Mouse (Mus musculus): Measurements from ENCODE around the gene Tbcd. TPM values are rescaled to one million over a fixed set of nuclear protein-coding genes. Genes with fewer than 3 reads are reported as not detected.

Gene Tbcd
- polyA plus RNA-seq, 1 experiment: not detected

- H3K4me1 ChIP-seq (ENCODE audit: control insufficient read depth, insufficient read depth, low read length): no peaks in the 10 kb centered on the region
- WGBS: 98% methylated on average over 4 of the region's 4 CpGs
- TF ChIP-seq POLR2A (IDR thresholded peaks at IDR 0.05; ENCODE audit: insufficient read depth, low read depth, low read length) (no peak), CTCF (IDR thresholded peaks at IDR 0.05; ENCODE audit: insufficient read depth, low read depth, low read length) (no peak)
These were observed 112.5 kb downstream of the Tbcd start for GRCm38 (mm10) chr11:121564265-121564664.

GRCm38 (mm10) chr11:121581856-121582255 is 130.1 kb downstream of the Tbcd start:
- Histone ChIP-seq H3K27ac (ENCODE audit: insufficient read depth, low read depth, low read length) (no peak overlapping the region), H3K4me3 (ENCODE audit: insufficient read depth, low read depth, low read length) (no peak overlapping the region), H3K4me1 (ENCODE audit: control insufficient read depth, insufficient read depth, low read length) (no peaks in the 10 kb centered on the region)
- no peak for TF ChIP-seq CTCF (IDR thresholded peaks at IDR 0.05; ENCODE audit: insufficient read depth, low read depth, low read length)
- no peak for TF ChIP-seq POLR2A (IDR thresholded peaks at IDR 0.05; ENCODE audit: insufficient read depth, low read depth, low read length)

More at GRCm38 (mm10) chr11:121564265-121564664, 112.5 kb downstream of the Tbcd start:
- no peak overlapping the region for H3K4me3 ChIP-seq (ENCODE audit: insufficient read depth, low read depth, low read length)
- H3K27ac ChIP-seq (ENCODE audit: insufficient read depth, low read depth, low read length): no peak overlapping the region

DNA sequence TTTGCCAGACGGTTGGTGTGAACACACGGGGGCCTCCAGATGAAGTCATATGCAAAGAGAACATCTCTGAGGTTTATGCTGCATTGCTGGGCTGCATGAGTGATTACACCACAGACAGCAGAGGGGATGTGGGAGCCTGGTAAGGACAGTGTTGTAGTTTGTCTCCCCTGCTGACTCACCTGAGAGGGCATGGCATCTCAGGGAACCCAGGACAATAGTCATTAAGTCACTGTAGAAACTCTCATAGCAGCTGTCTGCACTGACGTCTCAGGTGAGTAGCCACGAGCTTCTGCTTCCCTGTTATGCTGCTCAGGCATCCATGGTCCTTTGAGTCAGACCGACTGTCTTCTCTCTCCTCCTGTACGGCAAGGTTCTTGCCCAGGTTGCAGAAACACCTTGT is 145.5 kb downstream of the Tbcd start:
- TF ChIP-seq CTCF (IDR thresholded peaks at IDR 0.05; ENCODE audit: insufficient read depth, low read depth, low read length): no peak
- TF ChIP-seq POLR2A (IDR thresholded peaks at IDR 0.05; ENCODE audit: insufficient read depth, low read depth, low read length): no peak
- H3K4me1 ChIP-seq (ENCODE audit: control insufficient read depth, insufficient read depth, low read length): no peaks in the 10 kb centered on the region
- H3K27ac ChIP-seq (ENCODE audit: insufficient read depth, low read depth, low read length): no peak overlapping the region
- WGBS: 85% methylated on average over 6 of the region's 6 CpGs
- no peak overlapping the region for H3K4me3 ChIP-seq (ENCODE audit: insufficient read depth, low read depth, low read length)

GRCm38 (mm10) chr11:121601422-121601821 is 149.7 kb downstream of the Tbcd start:
- 89% methylated on average over 3 of the region's 3 CpGs for WGBS
- Histone ChIP-seq H3K27ac (ENCODE audit: insufficient read depth, low read depth, low read length) (no peak overlapping the region), H3K4me3 (ENCODE audit: insufficient read depth, low read depth, low read length) (no peak overlapping the region), H3K4me1 (ENCODE audit: control insufficient read depth, insufficient read depth, low read length) (no peaks in the 10 kb centered on the region)
- TF ChIP-seq CTCF (IDR thresholded peaks at IDR 0.05; ENCODE audit: insufficient read depth, low read depth, low read length) (no peak), POLR2A (IDR thresholded peaks at IDR 0.05; ENCODE audit: insufficient read depth, low read depth, low read length) (no peak)

- TF ChIP-seq POLR2A (IDR thresholded peaks at IDR 0.05; ENCODE audit: insufficient read depth, low read depth, low read length) (no peak), CTCF (IDR thresholded peaks at IDR 0.05; ENCODE audit: insufficient read depth, low read depth, low read length) (no peak)
- Histone ChIP-seq H3K4me1 (ENCODE audit: control insufficient read depth, insufficient read depth, low read length) (no peaks in the 10 kb centered on the region), H3K27ac (ENCODE audit: insufficient read depth, low read depth, low read length) (no peak overlapping the region), H3K4me3 (ENCODE audit: insufficient read depth, low read depth, low read length) (no peak overlapping the region)
- WGBS: 94% methylated on average over 6 of the region's 6 CpGs
These were observed 153.9 kb downstream of the Tbcd start for GRCm38 (mm10) chr11:121605604-121606003.

- Histone ChIP-seq H3K4me3 (ENCODE audit: insufficient read depth, low read depth, low read length) (no peak overlapping the region), H3K27ac (ENCODE audit: insufficient read depth, low read depth, low read length) (no peak overlapping the region), H3K4me1 (ENCODE audit: control insufficient read depth, insufficient read depth, low read length) (no peaks in the 10 kb centered on the region)
- no peak for TF ChIP-seq POLR2A (IDR thresholded peaks at IDR 0.05; ENCODE audit: insufficient read depth, low read depth, low read length)
- TF ChIP-seq CTCF (IDR thresholded peaks at IDR 0.05; ENCODE audit: insufficient read depth, low read depth, low read length): no peak
These were observed 159.2 kb downstream of the Tbcd start for GRCm38 (mm10) chr11:121610976-121611375.

DNA sequence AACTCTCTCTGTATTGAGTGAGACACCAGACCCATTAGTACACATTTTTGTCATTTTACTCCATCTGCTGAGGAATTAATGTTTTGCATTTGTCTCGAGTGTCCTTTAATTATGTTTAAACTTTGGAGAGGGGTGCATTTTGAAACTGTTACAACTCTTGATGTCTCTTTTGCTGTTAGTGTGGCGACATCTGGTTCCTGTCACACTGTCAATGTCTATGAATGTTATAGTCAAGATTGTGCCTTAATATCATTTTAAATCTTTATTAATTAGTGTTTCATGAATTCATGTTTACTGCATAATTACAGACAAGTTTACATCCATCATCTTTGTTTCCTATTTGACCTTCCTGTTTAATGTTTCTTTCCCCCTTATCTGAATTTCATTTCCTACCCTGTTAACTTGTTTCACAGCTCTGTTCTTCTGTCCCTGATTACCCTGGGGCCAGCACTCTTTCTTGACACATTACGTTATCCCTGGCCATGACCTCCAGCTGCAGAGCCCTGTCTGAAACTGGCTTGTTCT is 164.3 kb downstream of the Tbcd start:
- Histone ChIP-seq H3K4me3 (ENCODE audit: insufficient read depth, low read depth, low read length) (no peak overlapping the region), H3K27ac (ENCODE audit: insufficient read depth, low read depth, low read length) (no peak overlapping the region), H3K4me1 (ENCODE audit: control insufficient read depth, insufficient read depth, low read length) (no peaks in the 10 kb centered on the region)
- WGBS: 88% methylated on average over 3 of the region's 3 CpGs
- TF ChIP-seq POLR2A (IDR thresholded peaks at IDR 0.05; ENCODE audit: insufficient read depth, low read depth, low read length) (no peak), CTCF (IDR thresholded peaks at IDR 0.05; ENCODE audit: insufficient read depth, low read depth, low read length) (no peak)

DNA sequence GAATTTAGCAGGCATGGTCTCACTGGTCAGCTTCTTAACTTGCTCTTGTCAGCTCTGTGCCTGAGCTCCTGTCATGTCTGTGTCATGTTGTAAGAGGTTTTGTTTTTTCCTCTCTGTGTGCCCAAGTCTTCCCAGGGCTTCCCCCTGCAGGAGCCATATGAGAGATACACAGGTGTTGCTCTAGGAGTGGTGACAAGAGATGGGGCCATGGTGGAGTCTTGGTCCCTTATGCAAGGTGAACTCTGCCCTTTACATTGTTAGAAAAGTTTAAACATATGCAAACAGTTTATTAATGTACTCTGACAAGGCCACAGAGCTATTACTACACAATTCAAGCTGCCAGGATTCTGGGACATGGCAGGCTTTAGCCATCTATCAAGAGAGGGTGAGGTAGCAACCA is 164.8 kb downstream of the Tbcd start:
- no peak for TF ChIP-seq POLR2A (IDR thresholded peaks at IDR 0.05; ENCODE audit: insufficient read depth, low read depth, low read length)
- TF ChIP-seq CTCF (IDR thresholded peaks at IDR 0.05; ENCODE audit: insufficient read depth, low read depth, low read length): no peak
- Histone ChIP-seq H3K4me3 (ENCODE audit: insufficient read depth, low read depth, low read length) (no peak overlapping the region), H3K4me1 (ENCODE audit: control insufficient read depth, insufficient read depth, low read length) (no peaks in the 10 kb centered on the region), H3K27ac (ENCODE audit: insufficient read depth, low read depth, low read length) (no peak overlapping the region)

DNA sequence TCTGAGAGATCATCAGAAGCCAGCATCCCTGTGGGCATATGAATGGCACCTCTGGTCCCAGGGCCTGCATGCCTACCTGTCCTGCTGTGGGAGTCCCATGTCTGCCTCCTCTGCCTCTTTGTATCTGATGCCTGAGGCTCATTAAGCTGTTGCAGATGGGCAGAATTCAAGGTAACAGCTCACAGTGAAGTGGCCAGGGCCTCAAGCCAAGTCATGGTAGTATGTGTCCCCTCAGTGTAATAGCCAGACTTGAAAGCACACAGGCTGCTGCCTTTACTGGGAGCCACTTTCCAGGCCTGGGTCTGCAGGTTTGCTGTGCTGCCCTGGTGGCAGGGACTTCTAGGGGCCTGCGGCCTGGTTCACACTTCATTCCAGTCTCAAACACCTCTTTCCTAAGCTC is 165.6 kb downstream of the Tbcd start:
- TF ChIP-seq CTCF (IDR thresholded peaks at IDR 0.05; ENCODE audit: insufficient read depth, low read depth, low read length): no peak
- no peak for TF ChIP-seq POLR2A (IDR thresholded peaks at IDR 0.05; ENCODE audit: insufficient read depth, low read depth, low read length)
- Histone ChIP-seq H3K27ac (ENCODE audit: insufficient read depth, low read depth, low read length) (no peak overlapping the region), H3K4me3 (ENCODE audit: insufficient read depth, low read depth, low read length) (no peak overlapping the region), H3K4me1 (ENCODE audit: control insufficient read depth, insufficient read depth, low read length) (no peaks in the 10 kb centered on the region)
- 95% methylated on average over 1 of the region's 1 CpGs for WGBS

DNA sequence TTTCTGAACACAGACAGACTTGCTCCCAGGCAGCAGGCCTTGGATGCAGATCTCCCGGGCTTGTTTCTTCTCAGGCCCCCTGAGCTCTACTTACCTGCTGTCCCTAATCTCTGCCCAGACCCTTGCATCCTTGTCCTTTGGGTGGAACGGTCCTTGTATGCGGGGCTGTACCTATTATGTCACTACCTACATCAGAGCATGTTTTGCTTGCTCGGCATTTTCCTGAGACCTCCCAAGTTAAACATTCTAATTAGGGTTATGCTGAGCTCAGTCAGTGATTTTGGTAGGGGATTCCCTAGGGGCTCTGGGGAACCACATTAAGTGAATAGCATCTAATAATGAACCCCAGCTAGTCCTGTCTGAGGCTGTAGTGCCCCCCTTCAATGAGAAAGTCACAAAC is 173.3 kb downstream of the Tbcd start:
- no peak overlapping the region for H3K4me3 ChIP-seq (ENCODE audit: insufficient read depth, low read depth, low read length)
- no peak overlapping the region for H3K27ac ChIP-seq (ENCODE audit: insufficient read depth, low read depth, low read length)
- peaks cover 4% of the 10 kb centered on the region; the same call in 1 of the 2 replicates for H3K4me1 ChIP-seq (ENCODE audit: control insufficient read depth, insufficient read depth, low read length)
- 86% methylated on average over 4 of the region's 4 CpGs for WGBS
- TF ChIP-seq CTCF (IDR thresholded peaks at IDR 0.05; ENCODE audit: insufficient read depth, low read depth, low read length) (no peak), POLR2A (IDR thresholded peaks at IDR 0.05; ENCODE audit: insufficient read depth, low read depth, low read length) (no peak)
